Mouse (Mus musculus) hindbrain, embryonic 11.5 days (tissue): Measurements from ENCODE around the gene Clcn6. TPM values are rescaled to one million over a fixed set of nuclear protein-coding genes. Genes with fewer than 3 reads are reported as not detected.

ENCODE experiments used
- ATAC-seq: fragments of 200-750 bp; cut with Nextera tagmentation; 2 replicates; pipeline ENCODE4 v1.8.0; 2017; ENCODE audit warnings: mild to moderate bottlenecking, moderate TSS enrichment, moderate library complexity; ENCODE audit not compliant: low FRiP score
- DNase-seq: peaks from one replicate; pipeline ENCODE4 v3.0.0-alpha.2; 2015; ENCODE audit warnings: low spot score
- H3K27ac ChIP-seq: fragments of 300-500 bp; sonication (generic); 2 replicates; pipeline ENCODE4 v1.5.1; 2014; ENCODE audit warnings: mild to moderate bottlenecking, low read depth, low read length
- H3K27me3 ChIP-seq: fragments of 300-500 bp; sonication (generic); 2 replicates; pipeline ENCODE4 v1.6.1; 2014; ENCODE audit warnings: mild to moderate bottlenecking, low read length, moderate library complexity, mixed read lengths; ENCODE audit not compliant: control insufficient read depth, insufficient read depth
- H3K36me3 ChIP-seq: fragments of 300-500 bp; sonication (generic); 2 replicates; pipeline ENCODE4 v1.6.1; 2014; ENCODE audit warnings: mild to moderate bottlenecking, low read length, moderate library complexity, mixed read lengths; ENCODE audit not compliant: control insufficient read depth, insufficient read depth
- H3K4me1 ChIP-seq: fragments of 300-500 bp; sonication (generic); replicated peaks from 2 replicates; pipeline ENCODE4 v1.6.1; 2014; ENCODE audit warnings: low read length, mixed read lengths; ENCODE audit not compliant: control insufficient read depth, insufficient read depth
- H3K4me2 ChIP-seq: fragments of 300-500 bp; sonication (generic); replicated peaks from 2 replicates; pipeline ENCODE4 v1.6.1; 2014; ENCODE audit warnings: mild to moderate bottlenecking, low read depth, low read length
- H3K4me3 ChIP-seq: fragments of 300-500 bp; sonication (generic); 2 replicates; pipeline ENCODE4 v1.5.1; 2014; ENCODE audit warnings: low read depth, low read length
- H3K9ac ChIP-seq: fragments of 300-500 bp; sonication (generic); 2 replicates; pipeline ENCODE4 v1.6.1; 2014; ENCODE audit warnings: low read depth, low read length
- H3K9me3 ChIP-seq: fragments of 300-500 bp; sonication (generic); 2 replicates; pipeline ENCODE4 v1.6.1; 2016; ENCODE audit warnings: low read length; ENCODE audit not compliant: control insufficient read depth
- WGBS: fragments of 180-500 bp; shearing (Covaris S2); extraction: QIAGEN DNeasy Blood & Tissue Kit; methylation state at CpG from one replicate; pipeline ENCODE4 v1.1.7; 2014; 5-methylcytosine and 5-hydroxymethylcytosine counted together
- polyA plus RNA-seq: library from polyadenylated mRNA; unstranded; fragments of >200 nt; fragmentation: Nextera tagmentation; extraction: Ambion mirVana; gene quantifications from 2 replicates; pipeline ENCODE4 v1.2.1, GENCODE M21; 2014

The Clcn6 gene
- polyA plus RNA-seq, 1 experiment from 2014 or later: 26.2 TPM

- 87% methylated on average over 9 of the region's 9 CpGs for WGBS
- no peak overlapping the region for H3K27ac ChIP-seq
- H3K4me1 ChIP-seq: no peaks in the 10 kb centered on the region
- no peak overlapping the region for H3K4me2 ChIP-seq
- no peak overlapping the region for H3K9ac ChIP-seq
- no peaks in the 10 kb centered on the region for H3K27me3 ChIP-seq
- H3K9me3 ChIP-seq: no peaks in the 10 kb centered on the region
- H3K4me3 ChIP-seq: no peak overlapping the region
- peaks cover 17% of the 10 kb centered on the region for H3K36me3 ChIP-seq
- DNase-seq: no peak
- no peak for ATAC-seq
Measured at GRCm38 (mm10) chr4:148058218-148058819, 19.7 kb upstream of the Clcn6 start.

GRCm38 (mm10) chr4:148057661-148058209 is 19.1 kb upstream of the Clcn6 start:
- H3K27me3 ChIP-seq: no peaks in the 10 kb centered on the region
- H3K27ac ChIP-seq: no peak overlapping the region
- H3K4me2 ChIP-seq: no peak overlapping the region
- no peaks in the 10 kb centered on the region for H3K4me1 ChIP-seq
- H3K36me3 ChIP-seq: peaks cover 17% of the 10 kb centered on the region
- no peak for ATAC-seq
- no peaks in the 10 kb centered on the region for H3K9me3 ChIP-seq
- 71% methylated on average over 5 of the region's 5 CpGs for WGBS
- no peak overlapping the region for H3K4me3 ChIP-seq
- H3K9ac ChIP-seq: no peak overlapping the region
- DNase-seq: no peak

- H3K27me3 ChIP-seq: no peaks in the 10 kb centered on the region
- no peak overlapping the region for H3K27ac ChIP-seq
Measured at GRCm38 (mm10) chr4:148056801-148057200, 18.2 kb upstream of the Clcn6 start.

GRCm38 (mm10) chr4:148056246-148056645 is 17.6 kb upstream of the Clcn6 start:
- ATAC-seq (no peak), DNase-seq (no peak)
- Histone ChIP-seq H3K9ac (no peak overlapping the region), H3K27me3 (no peaks in the 10 kb centered on the region), H3K4me1 (no peaks in the 10 kb centered on the region), H3K4me3 (no peak overlapping the region), H3K36me3 (peaks cover 24% of the 10 kb centered on the region), H3K4me2 (no peak overlapping the region), H3K27ac (no peak overlapping the region), H3K9me3 (no peaks in the 10 kb centered on the region)
- 85% methylated on average over 7 of the region's 7 CpGs for WGBS

More at GRCm38 (mm10) chr4:148056801-148057200, 18.2 kb upstream of the Clcn6 start:
- Histone ChIP-seq H3K4me2 (no peak overlapping the region), H3K9ac (no peak overlapping the region), H3K4me3 (no peak overlapping the region), H3K36me3 (peaks cover 24% of the 10 kb centered on the region), H3K9me3 (no peaks in the 10 kb centered on the region), H3K4me1 (no peaks in the 10 kb centered on the region)
- ATAC-seq (no peak), DNase-seq (no peak)
- 80% methylated on average over 4 of the region's 4 CpGs for WGBS

- no peak overlapping the region for H3K4me3 ChIP-seq
- H3K27me3 ChIP-seq: no peaks in the 10 kb centered on the region
- no peaks in the 10 kb centered on the region for H3K9me3 ChIP-seq
- WGBS: 95% methylated on average over 21 of the region's 21 CpGs
- no peak overlapping the region for H3K9ac ChIP-seq
- no peaks in the 10 kb centered on the region for H3K4me1 ChIP-seq
- peaks cover 24% of the 10 kb centered on the region for H3K36me3 ChIP-seq
- H3K4me2 ChIP-seq: no peak overlapping the region
- no peak for DNase-seq
- H3K27ac ChIP-seq: no peak overlapping the region
- ATAC-seq: no peak
Measured at GRCm38 (mm10) chr4:148054961-148055695, 16.5 kb upstream of the Clcn6 start.

GRCm38 (mm10) chr4:148053417-148053920 is 14.8 kb upstream of the Clcn6 start:
- H3K9me3 ChIP-seq: no peaks in the 10 kb centered on the region
- H3K27ac ChIP-seq: no peak overlapping the region
- ATAC-seq: no peak
- WGBS: 95% methylated on average over 12 of the region's 12 CpGs
- no peak overlapping the region for H3K4me2 ChIP-seq
- no peaks in the 10 kb centered on the region for H3K4me1 ChIP-seq
- no peak overlapping the region for H3K4me3 ChIP-seq
- H3K36me3 ChIP-seq: peaks cover 24% of the 10 kb centered on the region
- no peaks in the 10 kb centered on the region for H3K27me3 ChIP-seq
- H3K9ac ChIP-seq: no peak overlapping the region
- DNase-seq: no peak

GRCm38 (mm10) chr4:148052976-148053375 is 14.4 kb upstream of the Clcn6 start:
- Histone ChIP-seq H3K9ac (no peak overlapping the region), H3K4me3 (no peak overlapping the region), H3K36me3 (peaks cover 26% of the 10 kb centered on the region), H3K4me2 (no peak overlapping the region), H3K27ac (no peak overlapping the region), H3K27me3 (no peaks in the 10 kb centered on the region), H3K4me1 (no peaks in the 10 kb centered on the region), H3K9me3 (no peaks in the 10 kb centered on the region)
- no peak for DNase-seq
- WGBS: 87% methylated on average over 2 of the region's 2 CpGs
- ATAC-seq: no peak

- Histone ChIP-seq H3K27me3 (no peaks in the 10 kb centered on the region), H3K9ac (no peak overlapping the region), H3K36me3 (peaks cover 24% of the 10 kb centered on the region), H3K4me3 (no peak overlapping the region), H3K27ac (no peak overlapping the region), H3K9me3 (no peaks in the 10 kb centered on the region), H3K4me1 (no peaks in the 10 kb centered on the region), H3K4me2 (no peak overlapping the region)
- no peak for ATAC-seq
- WGBS: 91% methylated on average over 11 of the region's 11 CpGs
- no peak for DNase-seq
Measured at GRCm38 (mm10) chr4:148051886-148052285, 13.3 kb upstream of the Clcn6 start.
